ENCODE assay signal across 13 mouse cellular contexts in genomic region chr13:51767991-51768761, GRCm38 (mm10). TPM values are rescaled to one million over a fixed set of nuclear protein-coding genes. Genes with fewer than 3 reads are reported as not detected.
DNase-seq lines count a peak whose midpoint lies in the region; ATAC-seq lines count a peak whose summit lies in the region.
"Had no signal": no experiment of that assay in that cellular context is flagged by ENCODE, and none has a peak within 500 bp of the region (broad histone marks: within the 10 kb centered on the region; RNA-seq: fewer than 3 reads in every experiment).

No protein-coding gene starts in this region.

- H3K9me3 ChIP-seq in kidney, embryonic 16.5 days (ENCODE audit: low read length): no peaks in the 10 kb centered on the region
- no peaks in the 10 kb centered on the region; the same call in 1 of the 2 replicates for H3K9me3 ChIP-seq in hindbrain, embryonic 12.5 days (replicated peaks)
- H3K9me3 ChIP-seq in heart, embryonic 10.5 days: no peaks in the 10 kb centered on the region
- no peaks in the 10 kb centered on the region for H3K9me3 ChIP-seq in midbrain, embryonic 11.5 days (ENCODE audit: control insufficient read depth, low read length)
- H3K9me3 ChIP-seq: stomach, embryonic 15.5 days had no signal

- H3K27me3 ChIP-seq in kidney, embryonic 16.5 days (ENCODE audit: insufficient read depth, low read length): no peaks in the 10 kb centered on the region
- H3K27me3 ChIP-seq in hindbrain, embryonic 12.5 days: no peaks in the 10 kb centered on the region
- no peaks in the 10 kb centered on the region for H3K27me3 ChIP-seq in heart, embryonic 10.5 days (ENCODE audit: insufficient read depth, poor library complexity, severe bottlenecking)
- H3K27me3 ChIP-seq in midbrain, embryonic 11.5 days (ENCODE audit: control insufficient read depth, insufficient read depth, low read length): no peaks in the 10 kb centered on the region
- H3K27me3 ChIP-seq: stomach, embryonic 15.5 days had no signal

- no peak overlapping the region for H3K4me3 ChIP-seq in kidney, embryonic 16.5 days (ENCODE audit: low read length)
- no peak overlapping the region for H3K4me3 ChIP-seq in hindbrain, embryonic 12.5 days
- no peak overlapping the region for H3K4me3 ChIP-seq in heart, embryonic 10.5 days
- no peak overlapping the region for H3K4me3 ChIP-seq in midbrain, embryonic 11.5 days (ENCODE audit: low read depth, low read length)
- H3K4me3 ChIP-seq: gastrocnemius, adult 2 months; stomach, embryonic 15.5 days had no signal

- WGBS in kidney, embryonic 16.5 days: 50% methylated on average over 14 of the region's 14 CpGs
- 77% methylated on average over 14 of the region's 14 CpGs for WGBS in hindbrain, embryonic 12.5 days
- 73% methylated on average over 14 of the region's 14 CpGs for WGBS in heart, embryonic 10.5 days
- WGBS in midbrain, embryonic 11.5 days: 86% methylated on average over 14 of the region's 14 CpGs

- DNase-seq in 416B (ENCODE audit: low read depth): peak; percentile 36
- DNase-seq in spleen, adult 18-20 months: peak; percentile 47 to 57
- no peak for DNase-seq in left cerebral cortex, postnatal 4 days
- no peak for DNase-seq in heart, embryonic 10.5 days (ENCODE audit: low spot score)
- no peak for DNase-seq in midbrain, embryonic 11.5 days (ENCODE audit: low spot score, missing footprints)
- DNase-seq: adrenal gland, adult 8-10 months; cerebellum, adult 9-10 months; gastrocnemius, adult 2 months; heart, postnatal 4 days had no signal

- peaks cover 23% of the 10 kb centered on the region for H3K4me1 ChIP-seq in kidney, embryonic 16.5 days (ENCODE audit: insufficient read depth, low read length)
- H3K4me1 ChIP-seq in hindbrain, embryonic 12.5 days: no peaks in the 10 kb centered on the region
- peaks cover 6% of the 10 kb centered on the region; the same call in 1 of the 2 replicates for H3K4me1 ChIP-seq in heart, embryonic 10.5 days
- H3K4me1 ChIP-seq in midbrain, embryonic 11.5 days (ENCODE audit: control insufficient read depth, insufficient read depth, low read length): no peaks in the 10 kb centered on the region

- H3K36me3 ChIP-seq in kidney, embryonic 16.5 days (ENCODE audit: insufficient read depth, low read length): no peaks in the 10 kb centered on the region; the same call in 1 of the 2 replicates
- no peaks in the 10 kb centered on the region for H3K36me3 ChIP-seq in hindbrain, embryonic 12.5 days
- 0 out of 2 replicates have a peak, but pooled peaks cover 3% of the 10 kb centered on the region for H3K36me3 ChIP-seq in heart, embryonic 10.5 days
- H3K36me3 ChIP-seq in midbrain, embryonic 11.5 days (ENCODE audit: control insufficient read depth, insufficient read depth, low read length): no peaks in the 10 kb centered on the region
- H3K36me3 ChIP-seq: stomach, embryonic 15.5 days had no signal

- intact Hi-C loops in left cerebral cortex, postnatal 4 days (cut with DNase I): no loop called here

- peak; percentile 73 for ATAC-seq in activated CD4-positive, CD25-positive, alpha-beta regulatory T cell, adult 4 months
- ATAC-seq in kidney, embryonic 16.5 days (ENCODE audit: low FRiP score, low TSS enrichment): peak; percentile 86
- ATAC-seq in hindbrain, embryonic 12.5 days (ENCODE audit: low FRiP score): no peak
- ATAC-seq in midbrain, embryonic 11.5 days (ENCODE audit: low FRiP score): no peak

- H3K27ac ChIP-seq in kidney, embryonic 16.5 days (ENCODE audit: low read length): peak overlapping the region; percentile 76
- no peak overlapping the region; the same call in 1 of the 2 replicates for H3K27ac ChIP-seq in hindbrain, embryonic 12.5 days
- no peak overlapping the region for H3K27ac ChIP-seq in heart, embryonic 10.5 days
- no peak overlapping the region for H3K27ac ChIP-seq in midbrain, embryonic 11.5 days (ENCODE audit: low read depth, low read length)
- H3K27ac ChIP-seq: gastrocnemius, adult 2 months; stomach, embryonic 15.5 days had no signal

- H3K9ac ChIP-seq in kidney, embryonic 16.5 days (replicated peaks; ENCODE audit: low read length): no peak overlapping the region
- H3K9ac ChIP-seq in hindbrain, embryonic 12.5 days: no peak overlapping the region
- no peak overlapping the region for H3K9ac ChIP-seq in midbrain, embryonic 11.5 days (ENCODE audit: low read length)
- H3K9ac ChIP-seq: stomach, embryonic 15.5 days had no signal

- 0 out of 2 replicates have a peak overlapping the region, but pooled peaks have one; percentile 2 for H3K4me2 ChIP-seq in kidney, embryonic 16.5 days (replicated peaks; ENCODE audit: low read depth, low read length)
- H3K4me2 ChIP-seq in hindbrain, embryonic 12.5 days (replicated peaks): no peak overlapping the region
- H3K4me2 ChIP-seq in midbrain, embryonic 11.5 days: no peak overlapping the region
- H3K4me2 ChIP-seq: stomach, embryonic 15.5 days had no signal

RNA-seq across cellular contexts. Expression of gene Sema4d, which starts 25.4 kb away (rescaled TPM):
- polyA plus RNA-seq in activated CD4-positive, CD25-positive, alpha-beta regulatory T cell, adult 4 months (2017; shearing (Covaris generic)): 100 to 1,000 TPM; 127 to 150 TPM
- 28.8 and 29.0 TPM in 2 replicates for polyA plus RNA-seq in kidney, embryonic 16.5 days (2015; fragmentation: Nextera tagmentation; extraction: Ambion mirVana)
- polyA plus RNA-seq in hindbrain, embryonic 12.5 days (2016; fragmentation: Nextera tagmentation; extraction: Ambion mirVana): 7.2 and 7.7 TPM in 2 replicates
- 10 to 100 TPM; 53.9 to 62.5 TPM for total RNA-seq in left cerebral cortex, postnatal 4 days (2021)
- 8.7 and 13.1 TPM in 2 replicates for polyA plus RNA-seq in heart, embryonic 10.5 days (2016; fragmentation: Nextera tagmentation; extraction: Ambion mirVana)
- 4.9 and 5.0 TPM in 2 replicates for polyA plus RNA-seq in midbrain, embryonic 11.5 days (2014; fragmentation: Nextera tagmentation; extraction: Ambion mirVana)

Comparison
In these comparisons a context has a peak if more than half of its experiments do, and no peak if none do; other contexts are left out.
1. DNase-seq: peak in 416B (single experiment) and spleen, adult 18-20 months (2 of 2); none in left cerebral cortex, postnatal 4 days (single experiment), heart, embryonic 10.5 days (single experiment) and midbrain, embryonic 11.5 days (single experiment).
2. ATAC-seq: peak in activated CD4-positive, CD25-positive, alpha-beta regulatory T cell, adult 4 months (single experiment) and kidney, embryonic 16.5 days (single experiment); none in hindbrain, embryonic 12.5 days (single experiment) and midbrain, embryonic 11.5 days (single experiment).